Mouse (Mus musculus): ENCODE data around the gene Tmco1.

DNA sequence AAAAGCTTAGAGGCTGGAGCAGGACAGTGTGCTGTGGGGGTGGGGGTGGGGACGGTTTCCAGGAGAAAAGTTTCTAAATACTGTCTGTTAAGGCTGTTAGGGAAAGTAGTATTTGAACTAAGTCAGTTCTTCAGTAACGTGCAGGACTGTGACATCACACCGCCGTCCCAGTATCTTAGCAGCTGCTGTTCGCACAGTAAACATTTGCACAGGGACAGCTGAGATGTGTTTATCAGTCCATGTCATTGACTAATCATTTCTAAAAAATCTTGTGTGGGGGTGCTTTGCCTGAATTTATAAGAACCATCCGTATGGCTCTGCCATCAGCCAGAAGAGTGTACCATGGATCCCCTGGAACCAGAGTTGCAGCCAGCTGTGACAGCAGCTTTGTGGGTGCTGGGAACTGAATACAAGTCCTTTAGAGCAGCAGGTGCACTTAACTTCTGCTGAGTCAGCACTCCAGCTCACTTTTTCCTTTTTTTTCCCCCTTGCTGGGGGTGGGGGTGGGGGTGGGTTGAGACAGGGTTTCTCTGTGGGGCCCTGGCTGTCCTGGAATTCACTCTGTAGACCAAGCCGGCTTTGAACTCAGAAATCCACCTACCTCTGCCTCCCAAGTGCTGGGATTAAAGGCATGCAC, 2.6 kb upstream of the Tmco1 start:
- TF ChIP-seq CTCF (IDR thresholded peaks at IDR 0.05; ENCODE audit: low read depth, low read length) (no peak), POLR2A (IDR thresholded peaks at IDR 0.05; ENCODE audit: insufficient read depth, low read length) (no peak), EP300 (IDR thresholded peaks at IDR 0.05; ENCODE audit: insufficient read depth, low read depth, low read length) (no peak)

All from ES-Bruce4 (cell line).